Mouse (Mus musculus): ENCODE measurements around the gene Krtcap2. TPM values are rescaled to one million over a fixed set of nuclear protein-coding genes. Genes with fewer than 3 reads are reported as not detected.
A peak's percentile ranks its signal among the peaks of the same experiment; 100 is the strongest.
"Not testable (repeated sequence)": the region's sequence is repeated elsewhere in the genome, so short reads cannot be mapped to it uniquely, and the experiment has no call there.

Krtcap2 gene
- polyA plus RNA-seq, 1 experiment: 61.9 TPM

GRCm38 (mm10) chr3:89209731-89210130 is 36.0 kb upstream of the Krtcap2 start:
- no peak overlapping the region for H3K4me3 ChIP-seq (ENCODE audit: insufficient read depth, low read length)
- peak; percentile 20; the same call in 1 of the 2 replicates for TF ChIP-seq POLR2A (IDR thresholded peaks at IDR 0.05; ENCODE audit: extremely low read depth, insufficient read depth, low read length)
- TF ChIP-seq CTCF (IDR thresholded peaks at IDR 0.05; ENCODE audit: extremely low read depth, insufficient read depth, low read length): no peak
- H3K4me1 ChIP-seq (ENCODE audit: control insufficient read depth, insufficient read depth, low read length): 0 out of 2 replicates have a peak, but pooled peaks cover 2% of the 10 kb centered on the region
- H3K27ac ChIP-seq (ENCODE audit: insufficient read depth, low read length): no peak overlapping the region

DNA sequence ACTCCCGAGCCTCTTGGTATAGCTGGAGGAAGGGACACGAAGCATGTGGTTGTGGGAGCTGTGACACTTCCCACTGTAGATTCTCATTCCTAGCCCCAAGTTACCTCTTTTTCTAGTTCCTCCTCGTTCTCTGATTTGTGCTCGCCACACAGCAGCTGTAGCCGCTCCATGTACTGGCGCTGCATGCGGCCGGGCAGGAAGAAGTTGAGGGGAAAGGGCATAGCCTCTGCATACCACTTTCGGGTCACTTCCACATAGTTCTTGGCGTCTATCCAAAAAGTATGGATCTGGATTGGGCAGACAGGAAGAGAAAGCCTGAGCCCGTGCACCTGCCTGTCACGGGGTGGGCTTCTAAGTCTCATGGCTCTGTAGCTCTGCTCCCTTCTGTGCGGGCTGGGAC is 35.6 kb upstream of the Krtcap2 start:
- Histone ChIP-seq H3K27ac (ENCODE audit: insufficient read depth, low read length) (no peak overlapping the region), H3K4me3 (ENCODE audit: insufficient read depth, low read length) (no peak overlapping the region), H3K4me1 (ENCODE audit: control insufficient read depth, insufficient read depth, low read length) (0 out of 2 replicates have a peak, but pooled peaks cover 2% of the 10 kb centered on the region)
- TF ChIP-seq POLR2A (IDR thresholded peaks at IDR 0.05; ENCODE audit: extremely low read depth, insufficient read depth, low read length) (no peak), CTCF (IDR thresholded peaks at IDR 0.05; ENCODE audit: extremely low read depth, insufficient read depth, low read length) (no peak)

- no peak overlapping the region for H3K27ac ChIP-seq (ENCODE audit: insufficient read depth, low read length)
- H3K4me3 ChIP-seq (ENCODE audit: insufficient read depth, low read length): no peak overlapping the region
- 0 out of 2 replicates have a peak, but pooled peaks cover 2% of the 10 kb centered on the region for H3K4me1 ChIP-seq (ENCODE audit: control insufficient read depth, insufficient read depth, low read length)
- TF ChIP-seq CTCF (IDR thresholded peaks at IDR 0.05; ENCODE audit: extremely low read depth, insufficient read depth, low read length): no peak
- TF ChIP-seq POLR2A (IDR thresholded peaks at IDR 0.05; ENCODE audit: extremely low read depth, insufficient read depth, low read length): no peak
These were observed 35.0 kb upstream of the Krtcap2 start for GRCm38 (mm10) chr3:89210731-89211130.

- H3K4me3 ChIP-seq (ENCODE audit: insufficient read depth, low read length): peak overlapping the region; percentile 80
- TF ChIP-seq CTCF (IDR thresholded peaks at IDR 0.05; ENCODE audit: extremely low read depth, insufficient read depth, low read length) (no peak), POLR2A (IDR thresholded peaks at IDR 0.05; ENCODE audit: extremely low read depth, insufficient read depth, low read length) (peak; percentile 57; the same call in 1 of the 2 replicates)
- H3K27ac ChIP-seq (ENCODE audit: insufficient read depth, low read length): peak overlapping the region; percentile 76
- 0 out of 2 replicates have a peak, but pooled peaks cover 2% of the 10 kb centered on the region for H3K4me1 ChIP-seq (ENCODE audit: control insufficient read depth, insufficient read depth, low read length)
These were observed 31.8 kb upstream of the Krtcap2 start for GRCm38 (mm10) chr3:89213803-89214530.

DNA sequence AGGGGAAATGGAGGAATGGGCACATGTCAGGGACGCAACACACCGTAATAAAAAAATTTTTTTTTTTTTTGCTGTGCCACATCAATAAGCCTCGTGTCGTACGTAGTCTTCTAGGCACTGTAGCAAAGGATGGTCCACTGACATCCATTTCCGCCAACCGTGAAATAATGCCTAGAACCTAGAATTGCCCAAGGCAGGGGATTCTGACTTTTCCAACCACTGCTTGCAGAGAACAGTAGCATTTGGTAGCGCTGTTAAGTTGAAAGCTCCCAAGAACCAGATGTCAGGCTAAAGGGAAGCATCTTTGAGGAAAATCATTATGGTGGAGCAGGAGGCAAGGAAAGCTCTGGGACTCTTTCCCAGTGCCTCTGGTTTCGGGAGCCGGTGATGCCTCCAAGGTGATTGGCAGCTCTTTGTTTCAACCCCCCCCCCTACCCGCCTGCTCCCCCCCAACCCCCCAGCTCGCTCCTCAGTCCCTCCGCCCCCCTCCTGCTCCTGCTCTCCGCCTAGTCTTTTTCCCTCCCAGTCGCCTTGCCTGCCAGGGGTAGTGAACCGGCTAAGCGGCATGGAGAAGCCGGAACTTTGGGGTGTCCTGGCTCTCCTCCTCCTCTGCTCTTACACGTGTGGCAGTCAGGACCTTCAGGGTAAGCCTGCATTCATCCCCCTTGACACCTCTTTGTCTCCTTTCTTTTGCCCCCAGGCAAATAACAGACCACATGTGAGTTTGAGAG is 30.9 kb upstream of the Krtcap2 start, which contains the start of gene Thbs3:
TSS of gene Thbs3 (plus strand) at position 500 of the 731 bp plus-strand sequence.
- peak within 1 kb of the TSS; percentile 80 for H3K4me3 ChIP-seq (ENCODE audit: insufficient read depth, low read length)
- H3K27ac ChIP-seq (ENCODE audit: insufficient read depth, low read length): peak within 1 kb of the TSS; percentile 76
- 0 out of 2 replicates have a peak, but pooled peaks cover 2% of the 10 kb centered on the region for H3K4me1 ChIP-seq (ENCODE audit: control insufficient read depth, insufficient read depth, low read length)
- TF ChIP-seq CTCF (IDR thresholded peaks at IDR 0.05; ENCODE audit: extremely low read depth, insufficient read depth, low read length) (no peak), POLR2A (IDR thresholded peaks at IDR 0.05; ENCODE audit: extremely low read depth, insufficient read depth, low read length) (no peak)

DNA sequence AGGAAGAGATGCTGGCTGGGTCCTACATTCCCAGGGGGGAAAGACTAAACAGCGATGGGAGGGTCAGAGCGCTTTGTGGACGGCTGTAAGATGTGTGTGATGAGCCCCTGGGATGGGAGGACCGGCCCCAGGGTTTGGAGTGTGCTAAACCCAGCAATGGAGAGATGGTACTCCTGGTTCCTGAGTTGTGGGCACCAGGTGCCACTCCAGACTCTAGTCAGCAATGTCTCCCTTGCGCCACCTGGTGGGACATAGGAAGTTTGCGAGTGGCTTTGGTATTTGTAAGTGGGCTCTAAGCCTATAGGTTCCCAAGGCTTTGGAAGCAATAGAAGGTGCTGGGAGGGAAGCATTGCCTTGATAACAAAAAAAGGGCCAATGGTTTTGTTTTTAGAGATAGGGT is 29.9 kb upstream of the Krtcap2 start:
- no peak overlapping the region for H3K27ac ChIP-seq (ENCODE audit: insufficient read depth, low read length)
- H3K4me1 ChIP-seq (ENCODE audit: control insufficient read depth, insufficient read depth, low read length): 0 out of 2 replicates have a peak, but pooled peaks cover 2% of the 10 kb centered on the region
- H3K4me3 ChIP-seq (ENCODE audit: insufficient read depth, low read length): no peak overlapping the region
- TF ChIP-seq POLR2A (IDR thresholded peaks at IDR 0.05; ENCODE audit: extremely low read depth, insufficient read depth, low read length): no peak
- TF ChIP-seq CTCF (IDR thresholded peaks at IDR 0.05; ENCODE audit: extremely low read depth, insufficient read depth, low read length): peak; percentile 93

- H3K4me1 ChIP-seq (ENCODE audit: control insufficient read depth, insufficient read depth, low read length); H3K4me3 ChIP-seq (ENCODE audit: insufficient read depth, low read length); H3K27ac ChIP-seq (ENCODE audit: insufficient read depth, low read length): not testable (repeated sequence)
These were observed 29.4 kb upstream of the Krtcap2 start for GRCm38 (mm10) chr3:89216407-89216806.

DNA sequence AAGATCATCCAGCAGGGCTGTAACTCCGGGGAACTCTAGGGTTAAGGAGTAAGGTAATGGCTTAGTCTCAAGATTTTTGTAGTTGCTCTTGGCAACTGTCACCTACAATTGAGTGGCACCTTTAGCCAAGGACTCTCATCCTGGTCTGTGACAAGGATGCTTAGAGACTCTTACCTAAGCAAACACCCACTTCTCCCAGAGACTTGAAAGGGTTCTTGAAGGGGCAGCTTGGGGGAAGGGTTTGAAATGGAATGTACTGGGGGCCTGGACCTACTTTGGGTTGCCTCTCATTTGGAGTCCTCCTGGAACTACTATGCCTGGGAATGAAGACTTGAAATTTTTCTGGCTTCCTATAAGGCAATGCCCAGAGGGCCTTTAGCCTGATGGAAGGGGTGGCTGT is 27.5 kb upstream of the Krtcap2 start:
- Histone ChIP-seq H3K4me3 (ENCODE audit: insufficient read depth, low read length) (no peak overlapping the region), H3K4me1 (ENCODE audit: control insufficient read depth, insufficient read depth, low read length) (no peaks in the 10 kb centered on the region), H3K27ac (ENCODE audit: insufficient read depth, low read length) (no peak overlapping the region)
- no peak for TF ChIP-seq POLR2A (IDR thresholded peaks at IDR 0.05; ENCODE audit: extremely low read depth, insufficient read depth, low read length)

GRCm38 (mm10) chr3:89219546-89219945 is 26.2 kb upstream of the Krtcap2 start:
- Histone ChIP-seq H3K27ac (ENCODE audit: insufficient read depth, low read length) (no peak overlapping the region), H3K4me1 (ENCODE audit: control insufficient read depth, insufficient read depth, low read length) (peaks cover 1% of the 10 kb centered on the region; the same call in 1 of the 2 replicates)
- TF ChIP-seq CTCF (IDR thresholded peaks at IDR 0.05; ENCODE audit: extremely low read depth, insufficient read depth, low read length): no peak
- TF ChIP-seq POLR2A (IDR thresholded peaks at IDR 0.05; ENCODE audit: extremely low read depth, insufficient read depth, low read length): no peak

More at GRCm38 (mm10) chr3:89219546-89219945, 26.2 kb upstream of the Krtcap2 start:
- no peak overlapping the region for H3K4me3 ChIP-seq (ENCODE audit: insufficient read depth, low read length)
